Mouse (Mus musculus) thymus, postnatal 36 days (tissue): ENCODE measurements around the gene Otogl.

ENCODE experiments used
- DNase-seq, 2 experiments: peaks; one replicate each; pipeline ENCODE4 v3.0.0; 2022; ENCODE audit warnings: mixed read lengths in 2 of 2

The Otogl gene

GRCm38 (mm10) chr10:107905274-107906034 lies 6.5 kb downstream of the Otogl start:
- no peak for DNase-seq

GRCm38 (mm10) chr10:107901958-107902357 lies 10.0 kb downstream of the Otogl start:
- DNase-seq = no peak

GRCm38 (mm10) chr10:107901204-107901879 lies 10.6 kb downstream of the Otogl start:
- no peak for DNase-seq

GRCm38 (mm10) chr10:107899946-107900345 lies 12.0 kb downstream of the Otogl start:
- no peak for DNase-seq

- no peak for DNase-seq
Measured at GRCm38 (mm10) chr10:107896158-107896557, 15.8 kb downstream of the Otogl start.

GRCm38 (mm10) chr10:107894663-107895581 lies 17.0 kb downstream of the Otogl start:
- DNase-seq = no peak

GRCm38 (mm10) chr10:107890400-107890799 lies 21.5 kb downstream of the Otogl start:
- DNase-seq = no peak

- DNase-seq = peak; percentile 13 to 39
Measured at GRCm38 (mm10) chr10:107872542-107872941, 39.4 kb downstream of the Otogl start.

GRCm38 (mm10) chr10:107872109-107872508 lies 39.8 kb downstream of the Otogl start:
- no peak for DNase-seq

- no peak for DNase-seq
Measured at GRCm38 (mm10) chr10:107870540-107870939, 41.4 kb downstream of the Otogl start.

- DNase-seq = peak; percentile 48 to 59
Measured at GRCm38 (mm10) chr10:107868904-107869303, 43.0 kb downstream of the Otogl start.

GRCm38 (mm10) chr10:107867414-107867813 lies 44.5 kb downstream of the Otogl start:
- DNase-seq = no peak

GRCm38 (mm10) chr10:107860235-107860917 lies 51.6 kb downstream of the Otogl start:
- no peak for DNase-seq

GRCm38 (mm10) chr10:107859220-107859619 lies 52.7 kb downstream of the Otogl start:
- DNase-seq = no peak

- peak in 1 of 2 experiments; percentile 9 for DNase-seq
Measured at GRCm38 (mm10) chr10:107858684-107859083, 53.2 kb downstream of the Otogl start.

- DNase-seq = no peak
Measured at GRCm38 (mm10) chr10:107844906-107845305, 67.0 kb downstream of the Otogl start.

- DNase-seq = no peak
Measured at GRCm38 (mm10) chr10:107834452-107835239, 77.3 kb downstream of the Otogl start.

GRCm38 (mm10) chr10:107829151-107829550 lies 82.8 kb downstream of the Otogl start:
- no peak for DNase-seq

- DNase-seq = no peak
Measured at GRCm38 (mm10) chr10:107813814-107814483, 98.0 kb downstream of the Otogl start.

GRCm38 (mm10) chr10:107810649-107811398 lies 101.1 kb downstream of the Otogl start:
- DNase-seq = no peak
